Mouse (Mus musculus) lung, embryonic 15.5 days (tissue): ENCODE measurements around the gene Ralgps2. TPM values are rescaled to one million over a fixed set of nuclear protein-coding genes. Genes with fewer than 3 reads are reported as not detected.

Experiments used
- ATAC-seq: fragments of 200-750 bp; cut with Nextera tagmentation; 2 replicates; pipeline ENCODE4 v1.8.0; 2017; ENCODE audit warnings: moderate number of reproducible peaks, borderline replicate concordance; ENCODE audit not compliant: low FRiP score, low TSS enrichment; ENCODE audit errors: extremely low read depth
- H3K27ac ChIP-seq: fragments of 300-500 bp; sonication (generic); 2 replicates; pipeline ENCODE4 v1.5.1; 2015; ENCODE audit warnings: moderate library complexity, mild to moderate bottlenecking, inconsistent platforms
- H3K27me3 ChIP-seq: fragments of 300-500 bp; sonication (generic); 2 replicates; pipeline ENCODE4 v1.6.1; 2015; ENCODE audit warnings: inconsistent platforms
- H3K36me3 ChIP-seq: fragments of 300-500 bp; sonication (generic); 2 replicates; pipeline ENCODE4 v1.6.1; 2015; ENCODE audit warnings: inconsistent platforms
- H3K4me1 ChIP-seq: fragments of 300-500 bp; sonication (generic); 2 replicates; pipeline ENCODE4 v1.6.1; 2015; ENCODE audit warnings: inconsistent platforms
- H3K4me2 ChIP-seq: fragments of 300-500 bp; sonication (generic); 2 replicates; pipeline ENCODE4 v1.6.1; 2015; ENCODE audit warnings: inconsistent platforms, mild to moderate bottlenecking, moderate library complexity
- H3K4me3 ChIP-seq: fragments of 300-500 bp; sonication (generic); 2 replicates; pipeline ENCODE4 v1.5.1; 2015; ENCODE audit warnings: mild to moderate bottlenecking, inconsistent platforms
- H3K9ac ChIP-seq: fragments of 300-500 bp; sonication (generic); 2 replicates; pipeline ENCODE4 v1.6.1; 2015; ENCODE audit warnings: inconsistent platforms
- H3K9me3 ChIP-seq: fragments of 300-500 bp; sonication (generic); 2 replicates; pipeline ENCODE4 v1.6.1; 2016; ENCODE audit warnings: inconsistent platforms
- WGBS: fragments of 180-500 bp; shearing (Covaris S2); methylation state at CpG from one replicate; pipeline ENCODE4 v1.1.7; 2015; 5-methylcytosine and 5-hydroxymethylcytosine counted together
- polyA plus RNA-seq: library from polyadenylated mRNA; unstranded; fragments of >200 nt; fragmentation: Nextera tagmentation; extraction: Ambion mirVana; gene quantifications from 2 replicates; pipeline ENCODE4 v1.2.1, GENCODE M21; 2015

Gene Ralgps2
- polyA plus RNA-seq, 1 experiment from 2014 or later: 83.0 TPM

GRCm38 (mm10) chr1:156888830-156889229 is 50.6 kb downstream of the Ralgps2 start:
- 81% methylated on average over 4 of the region's 4 CpGs for WGBS
- Histone ChIP-seq H3K9ac (no peak overlapping the region), H3K27ac (no peak overlapping the region), H3K27me3 (no peaks in the 10 kb centered on the region), H3K4me3 (no peak overlapping the region), H3K36me3 (peaks cover 11% of the 10 kb centered on the region; the same call in 1 of the 2 replicates), H3K4me1 (no peaks in the 10 kb centered on the region), H3K4me2 (no peak overlapping the region), H3K9me3 (no peaks in the 10 kb centered on the region)
- ATAC-seq: no peak

GRCm38 (mm10) chr1:156885879-156886278 is 53.5 kb downstream of the Ralgps2 start:
- H3K4me1 ChIP-seq: no peaks in the 10 kb centered on the region
- no peak overlapping the region for H3K4me2 ChIP-seq
- H3K9ac ChIP-seq: no peak overlapping the region
- ATAC-seq: no peak
- no peaks in the 10 kb centered on the region for H3K27me3 ChIP-seq
- H3K4me3 ChIP-seq: no peak overlapping the region
- no peaks in the 10 kb centered on the region for H3K9me3 ChIP-seq
- no peak overlapping the region for H3K27ac ChIP-seq
- peaks cover 22% of the 10 kb centered on the region for H3K36me3 ChIP-seq
- WGBS: 73% methylated on average over 2 of the region's 2 CpGs

GRCm38 (mm10) chr1:156884782-156885181 is 54.6 kb downstream of the Ralgps2 start:
- H3K27ac ChIP-seq: no peak overlapping the region
- H3K36me3 ChIP-seq: peaks cover 22% of the 10 kb centered on the region
- H3K9me3 ChIP-seq: no peaks in the 10 kb centered on the region
- no peak overlapping the region for H3K9ac ChIP-seq
- WGBS: 78% methylated on average over 2 of the region's 2 CpGs
- H3K4me3 ChIP-seq: no peak overlapping the region
- ATAC-seq: no peak
- H3K27me3 ChIP-seq: no peaks in the 10 kb centered on the region
- no peaks in the 10 kb centered on the region for H3K4me1 ChIP-seq
- no peak overlapping the region for H3K4me2 ChIP-seq

GRCm38 (mm10) chr1:156870616-156871015 is 68.8 kb downstream of the Ralgps2 start:
- Histone ChIP-seq H3K4me2 (no peak overlapping the region), H3K4me3 (no peak overlapping the region), H3K27me3 (no peaks in the 10 kb centered on the region), H3K4me1 (peaks cover 4% of the 10 kb centered on the region; the same call in 1 of the 2 replicates), H3K9me3 (no peaks in the 10 kb centered on the region), H3K27ac (no peak overlapping the region), H3K36me3 (peaks cover 7% of the 10 kb centered on the region), H3K9ac (no peak overlapping the region)
- no peak for ATAC-seq
- 68% methylated on average over 4 of the region's 4 CpGs for WGBS

GRCm38 (mm10) chr1:156870028-156870427 is 69.4 kb downstream of the Ralgps2 start:
- Histone ChIP-seq H3K4me3 (no peak overlapping the region), H3K27ac (no peak overlapping the region), H3K9me3 (no peaks in the 10 kb centered on the region), H3K4me2 (no peak overlapping the region), H3K9ac (no peak overlapping the region), H3K4me1 (peaks cover 7% of the 10 kb centered on the region; the same call in 1 of the 2 replicates), H3K36me3 (peaks cover 7% of the 10 kb centered on the region), H3K27me3 (no peaks in the 10 kb centered on the region)
- 69% methylated on average over 5 of the region's 5 CpGs for WGBS
- ATAC-seq: no peak

GRCm38 (mm10) chr1:156864240-156864639 is 75.2 kb downstream of the Ralgps2 start:
- Histone ChIP-seq H3K9me3 (no peaks in the 10 kb centered on the region), H3K4me3 (no peak overlapping the region), H3K4me1 (peaks cover 21% of the 10 kb centered on the region), H3K27ac (peak overlapping the region; percentile 27; the same call in 1 of the 2 replicates), H3K27me3 (no peaks in the 10 kb centered on the region), H3K9ac (no peak overlapping the region), H3K4me2 (no peak overlapping the region), H3K36me3 (no peaks in the 10 kb centered on the region)
- 41% methylated on average over 3 of the region's 3 CpGs for WGBS
- ATAC-seq: peak; percentile 55; the same call in 1 of the 2 replicates

- Histone ChIP-seq H3K4me2 (no peak overlapping the region), H3K27ac (peak overlapping the region; percentile 27; the same call in 1 of the 2 replicates), H3K4me1 (peaks cover 21% of the 10 kb centered on the region), H3K4me3 (no peak overlapping the region), H3K9me3 (no peaks in the 10 kb centered on the region), H3K27me3 (no peaks in the 10 kb centered on the region), H3K9ac (no peak overlapping the region), H3K36me3 (no peaks in the 10 kb centered on the region)
- WGBS: 55% methylated on average over 3 of the region's 3 CpGs
- no peak for ATAC-seq
These were observed 75.7 kb downstream of the Ralgps2 start for GRCm38 (mm10) chr1:156863726-156864125.

GRCm38 (mm10) chr1:156861475-156862043 is 77.9 kb downstream of the Ralgps2 start:
- no peak overlapping the region for H3K4me3 ChIP-seq
- no peak for ATAC-seq
- WGBS: 31% methylated on average over 4 of the region's 4 CpGs

GRCm38 (mm10) chr1:156860266-156860665 is 79.2 kb downstream of the Ralgps2 start:
- H3K36me3 ChIP-seq: no peaks in the 10 kb centered on the region
- no peaks in the 10 kb centered on the region for H3K9me3 ChIP-seq
- no peak overlapping the region for H3K4me3 ChIP-seq
- H3K27ac ChIP-seq: no peak overlapping the region
- H3K4me1 ChIP-seq: peaks cover 15% of the 10 kb centered on the region
- ATAC-seq: no peak
- H3K27me3 ChIP-seq: no peaks in the 10 kb centered on the region
- 73% methylated on average over 8 of the region's 8 CpGs for WGBS
- H3K4me2 ChIP-seq: no peak overlapping the region
- H3K9ac ChIP-seq: no peak overlapping the region

More at GRCm38 (mm10) chr1:156861475-156862043, 77.9 kb downstream of the Ralgps2 start:
- Histone ChIP-seq H3K27me3 (no peaks in the 10 kb centered on the region), H3K4me2 (no peak overlapping the region), H3K4me1 (peaks cover 21% of the 10 kb centered on the region), H3K9me3 (no peaks in the 10 kb centered on the region), H3K9ac (no peak overlapping the region), H3K27ac (no peak overlapping the region), H3K36me3 (no peaks in the 10 kb centered on the region)

- H3K4me3 ChIP-seq: no peak overlapping the region
- H3K27me3 ChIP-seq: no peaks in the 10 kb centered on the region
- H3K4me2 ChIP-seq: no peak overlapping the region
- no peaks in the 10 kb centered on the region for H3K9me3 ChIP-seq
- ATAC-seq: no peak
- no peak overlapping the region for H3K9ac ChIP-seq
- 54% methylated on average over 2 of the region's 2 CpGs for WGBS
- no peaks in the 10 kb centered on the region for H3K36me3 ChIP-seq
- H3K4me1 ChIP-seq: peaks cover 12% of the 10 kb centered on the region
- no peak overlapping the region for H3K27ac ChIP-seq
These were observed 79.6 kb downstream of the Ralgps2 start for GRCm38 (mm10) chr1:156859711-156860250.

GRCm38 (mm10) chr1:156859156-156859555 is 80.3 kb downstream of the Ralgps2 start:
- Histone ChIP-seq H3K4me1 (peaks cover 6% of the 10 kb centered on the region), H3K4me3 (no peak overlapping the region), H3K9ac (no peak overlapping the region), H3K27ac (no peak overlapping the region), H3K9me3 (no peaks in the 10 kb centered on the region), H3K4me2 (no peak overlapping the region), H3K36me3 (no peaks in the 10 kb centered on the region), H3K27me3 (no peaks in the 10 kb centered on the region)
- 87% methylated on average over 2 of the region's 2 CpGs for WGBS
- ATAC-seq: no peak

GRCm38 (mm10) chr1:156856666-156857065 is 82.8 kb downstream of the Ralgps2 start:
- WGBS: 90% methylated on average over 2 of the region's 2 CpGs
- H3K9ac ChIP-seq: no peak overlapping the region
- H3K4me3 ChIP-seq: no peak overlapping the region
- H3K36me3 ChIP-seq: no peaks in the 10 kb centered on the region
- H3K4me2 ChIP-seq: no peak overlapping the region
- ATAC-seq: no peak
- no peaks in the 10 kb centered on the region for H3K27me3 ChIP-seq
- no peaks in the 10 kb centered on the region for H3K9me3 ChIP-seq
- H3K27ac ChIP-seq: no peak overlapping the region
- 0 out of 2 replicates have a peak, but pooled peaks cover 4% of the 10 kb centered on the region for H3K4me1 ChIP-seq
